Comparison of ENCODE assay signal across 6 mouse cellular contexts in the genomic region with DNA sequence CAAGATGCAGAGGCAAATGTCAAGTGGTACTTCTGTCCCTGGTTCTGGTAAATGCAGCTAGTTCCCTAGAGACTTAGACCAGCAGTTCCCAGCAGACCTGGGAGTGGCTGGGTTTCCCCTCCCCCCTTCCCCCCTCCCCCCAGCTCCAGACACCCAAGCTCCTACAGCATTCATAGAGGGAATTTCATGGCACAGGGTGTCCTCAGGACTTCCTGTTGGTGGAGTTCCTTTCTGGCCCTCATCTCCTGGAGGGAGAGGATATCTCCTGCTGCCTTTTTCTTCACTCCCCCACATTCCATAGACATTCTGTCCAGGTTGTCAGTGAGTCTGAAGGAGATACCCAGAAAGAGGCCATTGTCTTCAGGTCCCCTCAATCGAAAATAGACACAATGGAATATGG.
DNase-seq lines count a peak whose midpoint lies in the region; ATAC-seq and TF ChIP-seq lines count a peak whose summit lies in the region.
"Not testable (repeated sequence)": the region's sequence is repeated elsewhere in the genome, so short reads cannot be mapped to it uniquely, and the experiment has no call there.

No protein-coding gene starts in this region.

- H3K4me3 ChIP-seq in heart, adult 2 months; heart, postnatal 0 days (ENCODE audit: low read depth, low read length); lung, postnatal 0 days (ENCODE audit: low read depth, low read length); macrophage (ENCODE audit: inconsistent target): not testable (repeated sequence)

- WGBS in heart, adult 2 months: 57% methylated on average over 1 of the region's 1 CpGs
- WGBS in heart, postnatal 0 days: 52% methylated on average over 1 of the region's 1 CpGs
- WGBS in lung, postnatal 0 days: 30% methylated on average over 1 of the region's 1 CpGs
- WGBS in macrophage (ENCODE audit: missing documents): no CpG with 5 or more reads among the region's 1 CpGs

- intact Hi-C loops in heart, adult 2 months (cut with DNase I): loop anchor here (1.0 to 5.0 kb wide), 3 partner anchors 20 to 65 kb away; no protein-coding TSS in a partner anchor

- peaks cover 14% of the 10 kb centered on the region for H3K36me3 ChIP-seq in heart, adult 2 months (ENCODE audit: control insufficient read depth, insufficient read depth, low read length)
- not testable (repeated sequence) for H3K36me3 ChIP-seq in heart, postnatal 0 days (replicated peaks; ENCODE audit: control insufficient read depth, insufficient read depth, low read length); lung, postnatal 0 days (ENCODE audit: insufficient read depth, low read length); macrophage (ENCODE audit: inconsistent target)

- H3K79me2 ChIP-seq in heart, adult 2 months (replicated peaks; ENCODE audit: control insufficient read depth, insufficient read depth, low read length): not testable (repeated sequence)
- peaks cover 94% of the 10 kb centered on the region for H3K79me2 ChIP-seq in macrophage (ENCODE audit: inconsistent target)

- peak overlapping the region; percentile 52; the same call in 1 of the 2 replicates for H3K27ac ChIP-seq in heart, adult 2 months
- H3K27ac ChIP-seq in heart, postnatal 0 days (ENCODE audit: low read depth); lung, postnatal 0 days (ENCODE audit: low read length): not testable (repeated sequence)
- 0 out of 2 replicates have a peak overlapping the region, but pooled peaks have one; percentile 71 for H3K27ac ChIP-seq in macrophage

- not testable (repeated sequence) for H3K9ac ChIP-seq in heart, adult 2 months (ENCODE audit: low read depth, low read length); heart, postnatal 0 days (replicated peaks; ENCODE audit: low read depth, low read length); lung, postnatal 0 days (replicated peaks; ENCODE audit: low read depth)

- not testable (repeated sequence) for TF ChIP-seq POLR2A in heart, adult 2 months (IDR thresholded peaks at IDR 0.05; ENCODE audit: insufficient read depth, low read depth, low read length)

- not testable (repeated sequence) for TF ChIP-seq CTCF in heart, adult 2 months (IDR thresholded peaks at IDR 0.05); heart, postnatal 0 days (IDR thresholded peaks at IDR 0.05; ENCODE audit: low read depth); lung, postnatal 0 days (IDR thresholded peaks at IDR 0.05)

- peak; percentile 34 for DNase-seq in ZHBTc4 (ENCODE audit: low read depth, low spot score)
- peak; percentile 96 for DNase-seq in heart, adult 11 months
- DNase-seq in heart, adult 2 months: peak in 1 of 2 experiments; percentile 32
- DNase-seq in heart, postnatal 0 days (ENCODE audit: low spot score): not testable (repeated sequence)
- DNase-seq in lung, postnatal 0 days (ENCODE audit: low spot score): peak; percentile 55

- H3K27me3 ChIP-seq in heart, adult 2 months (ENCODE audit: control insufficient read depth, insufficient read depth, low read length); heart, postnatal 0 days (ENCODE audit: control insufficient read depth, insufficient read depth, low read length); lung, postnatal 0 days (replicated peaks; ENCODE audit: insufficient read depth, low read length): not testable (repeated sequence)

- H3K4me2 ChIP-seq in heart, postnatal 0 days (ENCODE audit: low read depth, low read length); lung, postnatal 0 days (replicated peaks; ENCODE audit: low read depth, low read length): not testable (repeated sequence)

- not testable (repeated sequence) for ATAC-seq in heart, postnatal 0 days (ENCODE audit: insufficient read depth, low read depth); lung, postnatal 0 days

- not testable (repeated sequence) for H3K9me3 ChIP-seq in heart, postnatal 0 days (replicated peaks; ENCODE audit: control insufficient read depth, low read length); lung, postnatal 0 days (ENCODE audit: low read length)

- TF ChIP-seq EP300 in heart, adult 2 months (IDR thresholded peaks at IDR 0.05; ENCODE audit: insufficient read depth, low read depth, low read length): 0 out of 2 replicates have a peak, but pooled peaks have one; percentile 13
- TF ChIP-seq EP300 in heart, postnatal 0 days (IDR thresholded peaks at IDR 0.05; ENCODE audit: low read depth): peak; percentile 65; the same call in 1 of the 2 replicates
- TF ChIP-seq EP300 in lung, postnatal 0 days (IDR thresholded peaks at IDR 0.05): not testable (repeated sequence)

- peaks cover 43% of the 10 kb centered on the region for H3K4me1 ChIP-seq in heart, adult 2 months (ENCODE audit: control insufficient read depth, insufficient read depth, low read length)
- H3K4me1 ChIP-seq in heart, postnatal 0 days (ENCODE audit: control insufficient read depth, insufficient read depth): peaks cover 31% of the 10 kb centered on the region
- H3K4me1 ChIP-seq in lung, postnatal 0 days (ENCODE audit: insufficient read depth, low read depth, low read length): peaks cover 19% of the 10 kb centered on the region; the same call in 1 of the 2 replicates
